9 mouse cellular contexts compared by ENCODE assay signal in the genomic region with DNA sequence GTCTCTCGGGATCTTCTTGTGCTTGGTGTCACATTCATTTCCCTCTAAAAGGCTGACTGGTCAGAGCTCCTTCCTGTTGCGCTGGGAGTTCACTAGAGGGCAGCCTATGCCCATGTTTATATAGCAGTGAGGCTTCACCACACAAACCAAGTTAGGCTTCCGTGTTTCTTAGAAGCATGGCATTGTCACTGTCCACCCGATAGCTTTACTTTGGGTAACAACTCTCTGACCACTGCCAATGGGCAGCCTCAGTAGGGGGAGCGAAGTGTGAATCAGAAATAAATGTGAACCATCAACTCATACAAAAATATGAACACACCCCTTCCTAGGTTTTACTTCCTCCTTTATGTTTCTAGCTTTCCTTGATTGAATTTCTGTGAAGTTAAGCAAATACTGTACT. TPM values are rescaled to one million over a fixed set of nuclear protein-coding genes. Genes with fewer than 3 reads are reported as not detected.
DNase-seq lines count a peak whose midpoint lies in the region; ATAC-seq and TF ChIP-seq lines count a peak whose summit lies in the region.
"Had no signal": no experiment of that assay in that cellular context is flagged by ENCODE, and none has a peak within 500 bp of the region (broad histone marks: within the 10 kb centered on the region; RNA-seq: fewer than 3 reads in every experiment).

No protein-coding gene starts in this region.

- H3K36me3 ChIP-seq in embryonic facial prominence, embryonic 11.5 days (replicated peaks; ENCODE audit: control insufficient read depth, insufficient read depth, low read depth, low read length), result no peaks in the 10 kb centered on the region
- peaks cover 12% of the 10 kb centered on the region for H3K36me3 ChIP-seq in heart, embryonic 10.5 days
- H3K36me3 ChIP-seq in kidney, embryonic 14.5 days (ENCODE audit: control insufficient read depth, insufficient read depth, low read length), result peaks cover under 1% of the 10 kb centered on the region; the same call in 1 of the 2 replicates
- peaks cover 6% of the 10 kb centered on the region; the same call in 1 of the 2 replicates for H3K36me3 ChIP-seq in limb, embryonic 14.5 days (ENCODE audit: control insufficient read depth, insufficient read depth, low read length)
- no peaks in the 10 kb centered on the region for H3K36me3 ChIP-seq in splenic B cell, adult 2 months (ENCODE audit: control insufficient read depth, insufficient read depth, low read length, poor library complexity, severe bottlenecking)

- peak; percentile 62 for DNase-seq in CD4-positive helper T cell, adult 2 months (ENCODE audit: low read depth, low spot score)
- DNase-seq in adrenal gland, postnatal 14 days, result peak; percentile 80
- peak; percentile 85 for DNase-seq in embryonic facial prominence, embryonic 11.5 days (ENCODE audit: low spot score)
- peak; percentile 79 for DNase-seq in heart, embryonic 10.5 days (ENCODE audit: low spot score)
- peak; percentile 90 for DNase-seq in limb, embryonic 14.5 days (ENCODE audit: low spot score)
- DNase-seq in splenic B cell, adult 2 months (ENCODE audit: low read depth, low spot score), result peak; percentile 76

- H3K9me3 ChIP-seq in embryonic facial prominence, embryonic 11.5 days (replicated peaks; ENCODE audit: control insufficient read depth, low read length), result no peaks in the 10 kb centered on the region
- no peaks in the 10 kb centered on the region for H3K9me3 ChIP-seq in heart, embryonic 10.5 days
- H3K9me3 ChIP-seq in kidney, embryonic 14.5 days (ENCODE audit: control insufficient read depth, low read length), result no peaks in the 10 kb centered on the region
- no peaks in the 10 kb centered on the region for H3K9me3 ChIP-seq in limb, embryonic 14.5 days (ENCODE audit: control insufficient read depth, low read length)

- no peak overlapping the region for H3K27ac ChIP-seq in embryonic facial prominence, embryonic 11.5 days (replicated peaks; ENCODE audit: low read depth, low read length)
- no peak overlapping the region for H3K27ac ChIP-seq in heart, embryonic 10.5 days
- no peak overlapping the region for H3K27ac ChIP-seq in kidney, embryonic 14.5 days (ENCODE audit: low read depth, low read length)
- no peak overlapping the region for H3K27ac ChIP-seq in limb, embryonic 14.5 days (replicated peaks; ENCODE audit: low read depth, low read length)

- no peak overlapping the region for H3K9ac ChIP-seq in embryonic facial prominence, embryonic 11.5 days (replicated peaks; ENCODE audit: low read length)
- H3K9ac ChIP-seq in kidney, embryonic 14.5 days (ENCODE audit: low read depth, low read length), result no peak overlapping the region
- no peak overlapping the region for H3K9ac ChIP-seq in limb, embryonic 14.5 days (ENCODE audit: low read depth, low read length, severe bottlenecking)

- peak; percentile 77; the same call in 1 of the 2 replicates for ATAC-seq in embryonic facial prominence, embryonic 11.5 days (replicated peaks; ENCODE audit: insufficient number of reproducible peaks, low FRiP score, low TSS enrichment, low read depth)
- ATAC-seq in kidney, embryonic 14.5 days (ENCODE audit: low FRiP score, low TSS enrichment), result peak; percentile 72; the same call in 1 of the 2 replicates
- peak; percentile 63; the same call in 1 of the 2 replicates for ATAC-seq in limb, embryonic 14.5 days (ENCODE audit: low FRiP score, low read depth)
- peak; percentile 67 for ATAC-seq in monocyte, adult 5-6 weeks (replicated peaks; ENCODE audit: insufficient number of reproducible peaks, low FRiP score, low TSS enrichment, poor library complexity, severe bottlenecking)

- H3K4me2 ChIP-seq in embryonic facial prominence, embryonic 11.5 days (ENCODE audit: low read depth, low read length), result no peak overlapping the region
- H3K4me2 ChIP-seq in kidney, embryonic 14.5 days (replicated peaks; ENCODE audit: low read depth, low read length), result no peak overlapping the region
- H3K4me2 ChIP-seq in limb, embryonic 14.5 days (replicated peaks; ENCODE audit: low read depth, low read length, severe bottlenecking), result no peak overlapping the region

- no peak for TF ChIP-seq POLR2A in limb, embryonic 14.5 days (IDR thresholded peaks at IDR 0.05; ENCODE audit: borderline replicate concordance, extremely low read depth, insufficient read depth, insufficient read length)

- no peaks in the 10 kb centered on the region for H3K27me3 ChIP-seq in embryonic facial prominence, embryonic 11.5 days (ENCODE audit: control insufficient read depth, insufficient read depth, low read length)
- no peaks in the 10 kb centered on the region for H3K27me3 ChIP-seq in heart, embryonic 10.5 days (ENCODE audit: insufficient read depth, poor library complexity, severe bottlenecking)
- no peaks in the 10 kb centered on the region for H3K27me3 ChIP-seq in kidney, embryonic 14.5 days (ENCODE audit: control insufficient read depth, insufficient read depth, low read length)
- no peaks in the 10 kb centered on the region for H3K27me3 ChIP-seq in limb, embryonic 14.5 days (ENCODE audit: control insufficient read depth, insufficient read depth, low read length)
- no peaks in the 10 kb centered on the region for H3K27me3 ChIP-seq in splenic B cell, adult 2 months (ENCODE audit: control insufficient read depth, insufficient read depth, low read length, poor library complexity, severe bottlenecking)

- 16% methylated on average over 5 of the region's 5 CpGs for WGBS in embryonic facial prominence, embryonic 11.5 days
- WGBS in heart, embryonic 10.5 days, result 19% methylated on average over 5 of the region's 5 CpGs
- 10% methylated on average over 5 of the region's 5 CpGs for WGBS in kidney, embryonic 14.5 days
- WGBS in limb, embryonic 14.5 days, result 15% methylated on average over 5 of the region's 5 CpGs

- no peak overlapping the region for H3K4me3 ChIP-seq in embryonic facial prominence, embryonic 11.5 days (ENCODE audit: low read depth, low read length)
- no peak overlapping the region for H3K4me3 ChIP-seq in heart, embryonic 10.5 days
- H3K4me3 ChIP-seq in kidney, embryonic 14.5 days (ENCODE audit: low read length), result no peak overlapping the region
- H3K4me3 ChIP-seq in limb, embryonic 14.5 days (replicated peaks; ENCODE audit: low read length), result no peak overlapping the region
- H3K4me3 ChIP-seq: erythroblast, embryonic 14.5 days had no signal

- no peaks in the 10 kb centered on the region for H3K4me1 ChIP-seq in embryonic facial prominence, embryonic 11.5 days (ENCODE audit: control insufficient read depth, insufficient read depth, low read length)
- peaks cover 5% of the 10 kb centered on the region for H3K4me1 ChIP-seq in heart, embryonic 10.5 days
- no peaks in the 10 kb centered on the region for H3K4me1 ChIP-seq in kidney, embryonic 14.5 days (ENCODE audit: control insufficient read depth, insufficient read depth, low read length)
- 0 out of 2 replicates have a peak, but pooled peaks cover under 1% of the 10 kb centered on the region for H3K4me1 ChIP-seq in limb, embryonic 14.5 days (ENCODE audit: control insufficient read depth, insufficient read depth, low read length)

RNA-seq across cellular contexts. Expression of a gene that starts 24.8 kb away (rescaled TPM):
- total RNA-seq in adrenal gland, postnatal 14 days (2021), result 30.2 and 40.3 TPM in 2 replicates
- polyA plus RNA-seq in embryonic facial prominence, embryonic 11.5 days (2014; fragmentation: Nextera tagmentation; extraction: Ambion mirVana), result 101 and 108 TPM in 2 replicates
- polyA plus RNA-seq in heart, embryonic 10.5 days (2016; fragmentation: Nextera tagmentation; extraction: Ambion mirVana), result 66.6 and 70.3 TPM in 2 replicates
- polyA plus RNA-seq in kidney, embryonic 14.5 days (2014; fragmentation: Nextera tagmentation; extraction: Ambion mirVana), result 84.6 and 100 TPM in 2 replicates
- 133 and 153 TPM in 2 replicates for polyA plus RNA-seq in limb, embryonic 14.5 days (2012; rRNA removed)
- polyA plus RNA-seq in limb, embryonic 14.5 days (2014; fragmentation: Nextera tagmentation; extraction: Ambion mirVana), result 75.5 and 83.8 TPM in 2 replicates
- 59.4 to 101 TPM (median 76.2 TPM) in 3 replicates for total RNA-seq in monocyte, adult 5-6 weeks (2017)

RNA-seq across cellular contexts. Expression of a gene that starts 57.3 kb away (rescaled TPM):
- total RNA-seq in adrenal gland, postnatal 14 days (2021), result 5.5 and 22.5 TPM in 2 replicates
- 77.6 and 88.3 TPM in 2 replicates for polyA plus RNA-seq in embryonic facial prominence, embryonic 11.5 days (2014; fragmentation: Nextera tagmentation; extraction: Ambion mirVana)
- 18.8 and 30.7 TPM in 2 replicates for polyA plus RNA-seq in heart, embryonic 10.5 days (2016; fragmentation: Nextera tagmentation; extraction: Ambion mirVana)
- polyA plus RNA-seq in kidney, embryonic 14.5 days (2014; fragmentation: Nextera tagmentation; extraction: Ambion mirVana), result 17.4 and 23.6 TPM in 2 replicates
- polyA plus RNA-seq in limb, embryonic 14.5 days (2012; rRNA removed), result 376 and 378 TPM in 2 replicates
- 28.5 TPM in 2 replicates for polyA plus RNA-seq in limb, embryonic 14.5 days (2014; fragmentation: Nextera tagmentation; extraction: Ambion mirVana)
- 5.1 to 7.5 TPM (median 5.7 TPM) in 3 replicates for total RNA-seq in monocyte, adult 5-6 weeks (2017)
